ENCODE assay signal across 9 mouse cellular contexts in genomic region chr5:151166266-151166665, GRCm38 (mm10).
DNase-seq lines count a peak whose midpoint lies in the region; ATAC-seq and TF ChIP-seq lines count a peak whose summit lies in the region.
"Had no signal": no experiment of that assay in that cellular context is flagged by ENCODE, and none has a peak within 500 bp of the region (broad histone marks: within the 10 kb centered on the region; RNA-seq: fewer than 3 reads in every experiment).

No protein-coding gene starts in this region.

- no peak for TF ChIP-seq CTCF in cerebellum, adult 2 months (IDR thresholded peaks at IDR 0.05; ENCODE audit: borderline replicate concordance, insufficient read depth, low read depth, low read length)
- no peak for TF ChIP-seq CTCF in stomach, postnatal 0 days (IDR thresholded peaks at IDR 0.05; ENCODE audit: low read depth)

- no peak overlapping the region for H3K4me3 ChIP-seq in cerebellum, adult 2 months (replicated peaks; ENCODE audit: insufficient read depth, low read depth, low read length)
- no peak overlapping the region for H3K4me3 ChIP-seq in stomach, postnatal 0 days (ENCODE audit: low read depth, low read length)
- no peak overlapping the region for H3K4me3 ChIP-seq in forebrain, embryonic 12.5 days (replicated peaks)
- H3K4me3 ChIP-seq: embryonic facial prominence, embryonic 12.5 days had no signal

- peak; percentile 15 to 21 for DNase-seq in cerebellum, adult 2 months
- no peak for DNase-seq in cerebellum, adult 11-12 months
- DNase-seq in urinary bladder, postnatal 14 days (ENCODE audit: low spot score) = peak; percentile 43
- no peak for DNase-seq in urinary bladder, adult 18-20 months (ENCODE audit: low spot score in 2 of 2)
- peak; percentile 69 for DNase-seq in kidney, postnatal 14 days
- DNase-seq in stomach, postnatal 0 days (ENCODE audit: low spot score) = peak; percentile 73
- no peak for DNase-seq in neural tube, embryonic 10.5 days (ENCODE audit: extremely low spot score, low spot score)

- H3K9me3 ChIP-seq in stomach, postnatal 0 days (ENCODE audit: control insufficient read depth, low read length) = no peaks in the 10 kb centered on the region
- no peaks in the 10 kb centered on the region for H3K9me3 ChIP-seq in forebrain, embryonic 12.5 days
- H3K9me3 ChIP-seq: embryonic facial prominence, embryonic 12.5 days had no signal

- H3K27ac ChIP-seq in cerebellum, adult 2 months (ENCODE audit: insufficient read depth, low read length) = peak overlapping the region; percentile 39; the same call in 1 of the 2 replicates
- H3K27ac ChIP-seq in stomach, postnatal 0 days (replicated peaks) = peak overlapping the region; percentile 24; the same call in 1 of the 2 replicates
- no peak overlapping the region for H3K27ac ChIP-seq in forebrain, embryonic 12.5 days
- H3K27ac ChIP-seq: embryonic facial prominence, embryonic 12.5 days had no signal

- no peak for TF ChIP-seq EP300 in stomach, postnatal 0 days (optimal IDR thresholded peaks at IDR 0.05)

- H3K4me2 ChIP-seq in stomach, postnatal 0 days (replicated peaks; ENCODE audit: low read depth) = no peak overlapping the region
- no peak overlapping the region for H3K4me2 ChIP-seq in forebrain, embryonic 12.5 days
- H3K4me2 ChIP-seq: embryonic facial prominence, embryonic 12.5 days had no signal

- ATAC-seq in stomach, postnatal 0 days (ENCODE audit: low FRiP score, low TSS enrichment) = peak; percentile 55
- no peak for ATAC-seq in forebrain, embryonic 12.5 days (ENCODE audit: low FRiP score)

- H3K9ac ChIP-seq in stomach, postnatal 0 days (ENCODE audit: low read length) = no peak overlapping the region
- H3K9ac ChIP-seq in forebrain, embryonic 12.5 days = no peak overlapping the region
- H3K9ac ChIP-seq: embryonic facial prominence, embryonic 12.5 days had no signal

- H3K27me3 ChIP-seq in cerebellum, adult 2 months (ENCODE audit: control insufficient read depth, insufficient read depth, low read length) = no peaks in the 10 kb centered on the region
- no peaks in the 10 kb centered on the region for H3K27me3 ChIP-seq in stomach, postnatal 0 days (ENCODE audit: control insufficient read depth, insufficient read depth, low read length)
- no peaks in the 10 kb centered on the region for H3K27me3 ChIP-seq in forebrain, embryonic 12.5 days
- H3K27me3 ChIP-seq: embryonic facial prominence, embryonic 12.5 days had no signal

- 29% methylated on average over 5 of the region's 5 CpGs for WGBS in cerebellum, adult 2 months
- 64% methylated on average over 5 of the region's 5 CpGs for WGBS in stomach, postnatal 0 days
- WGBS in forebrain, embryonic 12.5 days = 87% methylated on average over 5 of the region's 5 CpGs

- no peak for TF ChIP-seq POLR2A in cerebellum, adult 2 months (IDR thresholded peaks at IDR 0.05; ENCODE audit: borderline replicate concordance, insufficient read depth, low read length)

- no peaks in the 10 kb centered on the region for H3K36me3 ChIP-seq in stomach, postnatal 0 days (ENCODE audit: control insufficient read depth, insufficient read depth, low read length)
- no peaks in the 10 kb centered on the region for H3K36me3 ChIP-seq in forebrain, embryonic 12.5 days (replicated peaks)
- H3K36me3 ChIP-seq: embryonic facial prominence, embryonic 12.5 days had no signal

- no peaks in the 10 kb centered on the region for H3K4me1 ChIP-seq in cerebellum, adult 2 months (ENCODE audit: control insufficient read depth, insufficient read depth, low read length)
- peaks cover 5% of the 10 kb centered on the region; the same call in 1 of the 2 replicates for H3K4me1 ChIP-seq in stomach, postnatal 0 days (replicated peaks; ENCODE audit: control insufficient read depth, insufficient read depth)
- H3K4me1 ChIP-seq in forebrain, embryonic 12.5 days = peaks cover 14% of the 10 kb centered on the region

Comparison
In these comparisons a context has a peak if more than half of its experiments do, and no peak if none do; other contexts are left out.
1. DNase-seq: peak in cerebellum, adult 2 months (2 of 2), urinary bladder, postnatal 14 days (single experiment), kidney, postnatal 14 days (single experiment) and stomach, postnatal 0 days (single experiment); none in cerebellum, adult 11-12 months (single experiment), urinary bladder, adult 18-20 months (0 of 2) and neural tube, embryonic 10.5 days (single experiment).